Mouse (Mus musculus): ENCODE measurements around the gene Gpank1.

DNA sequence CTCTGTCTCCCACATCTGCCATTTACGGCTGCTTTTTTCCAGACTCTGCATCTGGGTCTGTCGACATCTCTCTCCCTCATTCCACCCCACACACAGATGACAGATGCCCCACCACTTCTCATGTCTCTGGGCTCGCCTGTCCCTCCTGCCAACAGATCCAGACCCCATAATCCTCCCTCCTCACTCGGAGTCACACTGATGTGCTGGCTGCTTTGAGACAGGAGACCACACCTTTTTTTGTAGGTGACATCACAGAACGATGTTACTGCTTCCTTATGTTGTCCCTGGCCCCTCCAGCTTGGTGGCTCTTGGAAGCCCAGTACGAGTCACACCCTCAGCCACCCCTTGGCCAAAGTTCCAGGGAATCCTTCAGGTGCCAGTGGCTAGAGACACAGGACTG is 41.0 kb upstream of the Gpank1 start:
- no peak for TF ChIP-seq CTCF (IDR thresholded peaks at IDR 0.05; ENCODE audit: low read depth)
- TF ChIP-seq EP300 (IDR thresholded peaks at IDR 0.05; ENCODE audit: low read depth), result no peak
